Mouse (Mus musculus): ENCODE results near the gene Sgpl1.

GRCm38 (mm10) chr10:61174711-61175441 is 27.4 kb upstream of the Sgpl1 start:
- no peak for TF ChIP-seq GATA1 (IDR thresholded peaks at IDR 0.05; ENCODE audit: low read length)
- no peak for TF ChIP-seq TAL1 (IDR thresholded peaks at IDR 0.05; ENCODE audit: low read length)

All from erythroblast, embryonic 14.5 days (primary cell).